Mouse (Mus musculus): ENCODE data around the gene Shbg. TPM values are rescaled to one million over a fixed set of nuclear protein-coding genes. Genes with fewer than 3 reads are reported as not detected.
"Not testable (repeated sequence)": the region's sequence is repeated elsewhere in the genome, so short reads cannot be mapped to it uniquely, and the experiment has no call there.

Shbg gene
- polyA plus RNA-seq, 1 experiment from 2014 or later, result not detected

DNA sequence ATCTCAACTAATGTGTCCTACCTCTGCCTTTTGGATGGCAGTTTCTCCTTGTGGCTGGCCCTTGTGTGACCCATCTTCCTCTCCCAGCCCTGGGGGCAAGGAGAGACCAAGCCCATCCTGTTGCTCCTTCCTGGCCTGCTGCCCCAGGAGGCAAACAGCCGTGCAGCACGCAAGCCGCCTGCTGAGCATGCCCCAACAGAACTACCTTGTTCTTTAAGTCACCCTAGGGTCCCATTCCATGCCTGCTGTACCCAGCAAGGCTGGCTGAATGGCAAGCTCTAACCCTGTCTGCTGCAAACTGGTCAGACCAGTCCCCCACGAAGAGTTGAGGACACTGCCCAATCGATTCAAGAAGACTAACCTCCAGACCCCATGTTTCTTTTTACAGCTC, 38.4 kb upstream of the Shbg start:
- peak overlapping the region; percentile 66 for H3K27ac ChIP-seq
- no peak for DNase-seq (ENCODE audit: low spot score)
- WGBS, result 81% methylated on average over 5 of the region's 5 CpGs
- no peaks in the 10 kb centered on the region for H3K27me3 ChIP-seq (ENCODE audit: insufficient read depth, poor library complexity, severe bottlenecking)
- no peaks in the 10 kb centered on the region for H3K9me3 ChIP-seq
- H3K4me1 ChIP-seq (replicated peaks), result peaks cover 37% of the 10 kb centered on the region
- 0 out of 2 replicates have a peak overlapping the region, but pooled peaks have one; percentile 9 for H3K4me3 ChIP-seq
- H3K36me3 ChIP-seq, result peaks cover 91% of the 10 kb centered on the region

DNA sequence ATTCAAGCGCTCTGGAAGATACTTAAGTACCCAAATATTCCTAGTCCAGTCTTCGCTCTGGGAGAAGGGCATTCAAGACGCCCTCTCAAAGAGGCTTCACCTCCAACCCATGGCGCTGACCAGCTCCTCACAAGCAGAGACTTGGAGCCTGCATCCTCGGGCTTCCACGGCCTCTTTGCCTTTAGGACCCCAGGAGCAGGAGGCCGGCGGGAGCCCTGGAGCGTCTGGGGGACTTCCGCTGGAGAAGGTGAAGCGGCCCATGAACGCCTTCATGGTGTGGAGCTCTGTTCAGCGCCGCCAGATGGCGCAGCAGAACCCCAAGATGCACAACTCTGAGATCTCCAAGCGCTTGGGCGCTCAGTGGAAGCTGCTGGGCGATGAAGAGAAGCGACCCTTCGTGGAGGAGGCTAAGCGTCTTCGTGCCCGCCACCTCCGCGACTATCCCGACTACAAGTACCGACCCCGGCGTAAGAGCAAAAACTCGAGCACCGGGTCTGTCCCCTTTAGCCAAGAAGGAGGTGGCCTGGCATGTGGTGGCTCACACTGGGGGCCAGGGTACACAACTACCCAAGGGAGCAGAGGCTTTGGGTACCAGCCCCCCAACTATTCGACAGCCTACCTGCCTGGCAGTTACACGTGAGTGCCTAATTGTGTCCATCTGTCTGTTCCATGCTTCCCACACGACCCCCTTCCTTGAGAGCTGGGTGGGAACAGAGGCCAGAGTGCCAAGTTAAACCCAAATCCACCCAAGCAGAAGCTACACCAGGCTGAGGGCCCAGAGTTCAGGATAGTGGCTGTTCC, 37.8 kb upstream of the Shbg start, which contains the start of gene Sox15:
TSS of gene Sox15 (plus strand) at position 51 of the 801 bp plus-strand sequence.
- Histone ChIP-seq H3K36me3 (peaks cover 97% of the 10 kb centered on the region), H3K4me1 (replicated peaks) (peaks cover 34% of the 10 kb centered on the region), H3K4me3 (peak within 1 kb of the TSS; percentile 12; the same call in 1 of the 2 replicates), H3K27ac (peak within 1 kb of the TSS; percentile 66), H3K9me3 (no peaks in the 10 kb centered on the region), H3K27me3 (ENCODE audit: insufficient read depth, poor library complexity, severe bottlenecking) (no peaks in the 10 kb centered on the region)
- peak; percentile 78 for DNase-seq (ENCODE audit: low spot score)
- 23% methylated on average over 34 of the region's 34 CpGs for WGBS

DNA sequence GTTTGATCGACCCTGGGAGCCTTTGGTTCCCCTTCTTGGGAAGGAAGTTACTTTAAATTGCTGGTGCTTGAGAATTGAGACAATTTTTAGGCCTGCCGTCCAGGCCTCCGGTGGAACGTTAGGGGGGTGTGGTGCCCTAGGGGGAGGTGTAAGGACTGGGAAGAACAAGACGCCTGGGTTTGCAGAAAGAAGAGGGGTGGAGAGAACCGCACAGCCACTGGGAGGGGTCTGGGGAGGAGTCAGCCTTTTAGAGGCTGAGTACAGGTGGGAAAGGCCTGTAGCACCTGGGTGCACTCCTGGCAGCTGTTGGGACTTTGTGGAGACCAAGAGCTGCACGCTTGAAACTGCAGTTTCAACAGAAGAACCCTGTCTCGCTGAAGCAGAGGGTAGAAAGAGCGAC, 37.1 kb upstream of the Shbg start:
- Histone ChIP-seq H3K4me3 (no peak overlapping the region), H3K9me3 (no peaks in the 10 kb centered on the region), H3K36me3 (peaks cover 97% of the 10 kb centered on the region), H3K27me3 (ENCODE audit: insufficient read depth, poor library complexity, severe bottlenecking) (no peaks in the 10 kb centered on the region), H3K4me1 (replicated peaks) (peaks cover 34% of the 10 kb centered on the region), H3K27ac (0 out of 2 replicates have a peak overlapping the region, but pooled peaks have one; percentile 66)
- no peak for DNase-seq (ENCODE audit: low spot score)
- 49% methylated on average over 9 of the region's 9 CpGs for WGBS

DNA sequence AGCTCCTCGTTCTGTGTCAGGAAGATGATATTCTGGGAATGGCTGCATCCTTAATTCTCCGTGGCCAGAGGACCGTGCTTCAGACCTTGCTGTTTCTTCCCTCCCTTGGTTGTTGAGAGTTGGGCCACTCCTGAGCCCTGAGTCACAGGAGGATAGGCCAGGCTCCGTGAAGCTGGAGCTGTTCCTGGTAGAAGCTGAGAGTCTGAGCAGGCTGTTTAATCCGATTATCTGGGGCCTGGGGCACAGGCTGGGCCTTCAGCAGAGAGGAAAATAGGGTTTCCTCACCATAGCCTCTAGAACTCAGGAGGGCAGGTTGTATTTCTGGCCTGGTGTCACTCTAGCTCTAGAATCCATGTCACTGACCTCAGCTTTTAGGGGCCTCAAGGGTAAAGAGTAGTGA, 35.7 kb upstream of the Shbg start:
- H3K4me3 ChIP-seq, result no peak overlapping the region
- H3K9me3 ChIP-seq, result no peaks in the 10 kb centered on the region
- DNase-seq (ENCODE audit: low spot score), result no peak
- H3K36me3 ChIP-seq, result peaks cover 98% of the 10 kb centered on the region
- 83% methylated on average over 5 of the region's 5 CpGs for WGBS
- H3K27me3 ChIP-seq (ENCODE audit: insufficient read depth, poor library complexity, severe bottlenecking), result no peaks in the 10 kb centered on the region
- H3K4me1 ChIP-seq (replicated peaks), result peaks cover 34% of the 10 kb centered on the region
- H3K27ac ChIP-seq, result peak overlapping the region; percentile 16; the same call in 1 of the 2 replicates

DNA sequence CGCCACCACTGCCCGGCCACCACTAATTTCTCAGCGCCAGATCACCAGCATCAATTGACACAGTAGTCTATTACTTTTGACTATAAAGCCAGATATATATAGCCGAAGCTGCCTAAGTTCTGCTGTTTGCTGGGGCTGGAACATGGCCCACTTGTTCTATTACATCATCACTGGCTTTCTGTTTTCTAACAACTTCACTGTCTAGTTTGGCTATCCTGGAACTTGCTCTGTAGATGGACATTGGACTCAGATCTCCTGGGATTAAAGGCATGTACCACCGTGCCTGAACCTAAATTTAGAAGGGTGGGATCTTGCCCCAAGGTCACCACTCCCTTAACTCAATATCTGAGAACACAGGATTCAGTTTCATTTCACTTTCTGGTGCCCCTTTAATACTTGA, 28.2 kb upstream of the Shbg start:
- Histone ChIP-seq H3K4me3 (no peak overlapping the region), H3K36me3 (peaks cover 99% of the 10 kb centered on the region), H3K27ac (no peak overlapping the region), H3K4me1 (replicated peaks) (no peaks in the 10 kb centered on the region), H3K27me3 (ENCODE audit: insufficient read depth, poor library complexity, severe bottlenecking) (no peaks in the 10 kb centered on the region), H3K9me3 (no peaks in the 10 kb centered on the region)
- no peak for DNase-seq (ENCODE audit: low spot score)
- 94% methylated on average over 5 of the region's 5 CpGs for WGBS

DNA sequence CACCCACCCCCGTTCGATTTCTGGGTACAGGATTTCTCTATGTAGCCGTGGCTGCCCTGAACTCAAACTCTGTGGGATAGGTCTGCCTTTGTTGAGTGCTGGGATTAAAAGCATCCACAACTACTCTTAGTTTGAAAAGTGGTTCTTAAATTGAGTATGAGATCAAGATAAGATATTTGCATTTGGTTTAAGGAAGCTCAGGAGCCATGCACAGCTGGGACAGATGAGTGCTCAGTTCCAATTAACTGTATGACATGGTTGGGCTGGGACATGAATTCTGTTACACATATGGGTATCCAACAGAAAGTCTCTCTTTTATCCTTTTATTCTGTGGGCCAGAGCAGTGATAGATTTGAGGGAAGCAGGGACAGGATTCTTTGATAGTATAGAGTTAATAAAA, 17.8 kb upstream of the Shbg start:
- no peak overlapping the region for H3K27ac ChIP-seq
- H3K36me3 ChIP-seq, result peaks cover 51% of the 10 kb centered on the region
- 94% methylated on average over 3 of the region's 3 CpGs for WGBS
- H3K27me3 ChIP-seq (ENCODE audit: insufficient read depth, poor library complexity, severe bottlenecking), result no peaks in the 10 kb centered on the region
- H3K4me3 ChIP-seq, result peak overlapping the region; percentile 6; the same call in 1 of the 2 replicates
- no peaks in the 10 kb centered on the region for H3K9me3 ChIP-seq
- no peak for DNase-seq (ENCODE audit: low spot score)
- H3K4me1 ChIP-seq (replicated peaks), result peaks cover 28% of the 10 kb centered on the region

DNA sequence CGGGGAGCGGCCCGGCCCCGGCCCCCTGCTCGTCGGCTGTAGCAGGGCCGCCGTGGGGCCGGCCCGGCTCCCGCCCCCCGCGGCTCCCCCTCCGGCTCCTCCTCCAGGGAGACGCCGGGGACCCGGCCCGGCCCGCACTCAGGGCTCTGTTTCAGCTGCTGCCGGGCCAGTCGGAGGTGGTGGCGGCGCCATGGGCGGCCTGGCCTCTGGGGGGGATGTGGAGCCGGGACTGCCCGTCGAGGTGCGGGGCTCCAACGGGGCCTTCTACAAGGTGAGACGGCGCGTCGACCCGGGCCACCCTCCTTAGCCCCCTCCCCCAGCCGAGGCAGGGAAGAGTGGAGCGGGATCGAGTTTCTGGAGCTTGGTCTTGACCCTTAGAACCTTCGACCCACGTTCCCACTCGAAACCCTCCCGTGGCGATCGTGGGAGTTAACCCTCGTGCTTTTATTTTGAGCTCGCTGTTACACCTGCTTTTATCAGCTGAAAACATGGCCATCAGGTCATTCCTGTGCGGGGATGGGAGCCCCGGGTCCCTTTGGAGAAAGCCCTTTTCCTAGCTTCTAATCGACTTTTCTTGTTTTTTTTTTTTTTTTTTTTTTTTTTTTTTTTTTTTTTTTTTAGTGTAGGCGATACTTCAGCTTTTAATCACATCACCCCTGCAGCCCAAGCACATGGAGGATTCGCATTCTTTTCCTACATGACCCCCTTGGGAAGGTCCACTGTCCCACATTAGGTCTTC, 15.6 kb upstream of the Shbg start:
- no peaks in the 10 kb centered on the region for H3K9me3 ChIP-seq
- no peaks in the 10 kb centered on the region for H3K27me3 ChIP-seq (ENCODE audit: insufficient read depth, poor library complexity, severe bottlenecking)
- peaks cover 31% of the 10 kb centered on the region for H3K36me3 ChIP-seq
- H3K4me1 ChIP-seq (replicated peaks), result peaks cover 28% of the 10 kb centered on the region
- H3K27ac ChIP-seq, result peak overlapping the region; percentile 99
- H3K4me3 ChIP-seq, result peak overlapping the region; percentile 100
- under 1% methylated on average over 50 of the region's 50 CpGs for WGBS
- no peak for DNase-seq (ENCODE audit: low spot score)

DNA sequence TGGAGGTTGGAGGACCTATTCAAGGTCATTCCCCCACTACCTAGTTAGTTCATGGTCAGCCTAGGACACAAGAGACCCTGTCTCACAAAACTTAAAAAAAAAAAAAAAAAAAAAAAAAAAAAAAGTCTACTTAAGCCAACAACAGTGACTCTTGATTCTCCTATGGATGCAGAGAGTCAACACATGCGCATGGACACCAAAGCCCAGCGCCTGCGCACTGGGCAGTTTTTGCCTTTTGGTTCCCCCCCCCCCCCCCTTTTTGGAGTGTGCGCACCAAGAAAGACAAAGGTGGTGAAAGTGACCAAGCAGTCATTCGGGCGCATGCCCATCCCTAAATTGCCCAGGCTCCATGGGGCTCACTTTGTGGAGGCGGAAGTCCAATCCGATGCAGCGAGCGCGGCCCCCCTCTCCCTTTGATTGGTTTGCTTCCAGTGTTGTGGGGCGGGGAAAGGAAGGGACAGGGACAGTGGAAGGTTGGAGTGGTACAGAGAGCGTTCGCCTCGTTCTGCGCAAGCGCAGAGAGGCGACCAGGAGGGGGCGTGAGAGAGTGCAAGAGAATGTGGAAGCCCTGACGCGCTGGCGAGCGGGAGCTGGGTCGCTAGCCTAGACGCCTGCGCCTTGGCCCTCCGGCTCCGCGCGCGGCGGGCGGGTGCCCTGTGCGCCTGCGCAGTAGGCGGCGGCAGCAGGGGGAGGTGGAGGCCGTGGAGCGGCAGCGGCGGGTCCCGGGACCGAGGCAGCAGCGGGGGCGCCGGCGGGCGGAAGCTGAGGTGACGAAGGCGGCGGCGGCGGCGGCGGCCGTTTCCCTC, 14.8 kb upstream of the Shbg start, which contains the start of gene Fxr2:
TSS of gene Fxr2 (plus strand) at position 707 of the 806 bp plus-strand sequence.
- peak within 1 kb of the TSS; percentile 100 for H3K4me3 ChIP-seq
- H3K4me1 ChIP-seq (replicated peaks), result peaks cover 28% of the 10 kb centered on the region
- DNase-seq (ENCODE audit: low spot score), result peak; percentile 100
- under 1% methylated on average over 56 of the region's 56 CpGs for WGBS
- no peaks in the 10 kb centered on the region for H3K27me3 ChIP-seq (ENCODE audit: insufficient read depth, poor library complexity, severe bottlenecking)
- H3K27ac ChIP-seq, result peak within 1 kb of the TSS; percentile 99
- H3K36me3 ChIP-seq, result peaks cover 22% of the 10 kb centered on the region
- no peaks in the 10 kb centered on the region for H3K9me3 ChIP-seq

DNA sequence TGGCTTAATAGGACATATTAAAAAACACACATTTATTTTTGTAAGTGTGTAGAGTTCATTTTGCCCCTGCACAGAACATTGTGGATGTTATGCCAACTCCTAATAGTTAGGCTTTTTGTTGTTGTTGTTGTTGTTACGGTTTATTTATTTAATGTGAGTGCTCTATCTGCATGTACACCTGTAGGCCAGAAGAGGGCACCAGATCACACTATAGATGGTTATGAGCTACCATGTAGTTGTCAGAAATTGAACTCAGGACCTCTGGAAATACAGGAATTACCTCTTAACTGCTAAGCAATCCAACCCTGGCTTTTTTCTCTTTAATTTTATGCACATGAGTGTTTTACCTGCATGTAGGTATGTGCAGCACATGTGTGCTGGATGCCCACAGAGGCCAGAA, 12.1 kb upstream of the Shbg start:
- 71% methylated on average over 1 of the region's 1 CpGs for WGBS
- Histone ChIP-seq H3K27me3 (ENCODE audit: insufficient read depth, poor library complexity, severe bottlenecking) (no peaks in the 10 kb centered on the region), H3K4me3 (no peak overlapping the region), H3K4me1 (replicated peaks) (peaks cover 19% of the 10 kb centered on the region), H3K36me3 (no peaks in the 10 kb centered on the region), H3K9me3 (no peaks in the 10 kb centered on the region), H3K27ac (no peak overlapping the region)
- DNase-seq (ENCODE audit: low spot score), result no peak

DNA sequence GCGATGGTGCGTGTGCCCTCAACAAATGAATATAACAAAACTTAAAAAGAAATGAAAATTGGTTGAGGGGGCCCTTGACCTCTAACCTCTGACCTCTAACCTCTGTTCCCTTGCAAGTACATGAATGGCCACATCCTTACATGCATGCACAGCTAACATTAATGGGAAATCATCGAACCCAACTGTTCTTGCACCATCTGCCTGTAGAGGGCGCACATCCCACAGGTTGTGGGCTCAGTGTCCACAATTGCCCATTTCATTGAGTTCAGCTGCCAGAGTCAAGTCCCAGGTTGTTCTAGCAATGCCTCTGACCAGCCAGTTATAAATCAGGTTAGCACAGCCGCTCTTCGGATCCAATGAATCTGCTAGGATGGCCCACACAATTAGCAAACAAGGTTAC, 10.6 kb upstream of the Shbg start:
- Histone ChIP-seq H3K36me3 (no peaks in the 10 kb centered on the region), H3K27ac (no peak overlapping the region), H3K27me3 (ENCODE audit: insufficient read depth, poor library complexity, severe bottlenecking) (no peaks in the 10 kb centered on the region), H3K4me3 (no peak overlapping the region), H3K4me1 (replicated peaks) (peaks cover 9% of the 10 kb centered on the region; the same call in 1 of the 2 replicates), H3K9me3 (no peaks in the 10 kb centered on the region)
- DNase-seq (ENCODE audit: low spot score), result peak; percentile 86
- WGBS, result 36% methylated on average over 6 of the region's 6 CpGs

DNA sequence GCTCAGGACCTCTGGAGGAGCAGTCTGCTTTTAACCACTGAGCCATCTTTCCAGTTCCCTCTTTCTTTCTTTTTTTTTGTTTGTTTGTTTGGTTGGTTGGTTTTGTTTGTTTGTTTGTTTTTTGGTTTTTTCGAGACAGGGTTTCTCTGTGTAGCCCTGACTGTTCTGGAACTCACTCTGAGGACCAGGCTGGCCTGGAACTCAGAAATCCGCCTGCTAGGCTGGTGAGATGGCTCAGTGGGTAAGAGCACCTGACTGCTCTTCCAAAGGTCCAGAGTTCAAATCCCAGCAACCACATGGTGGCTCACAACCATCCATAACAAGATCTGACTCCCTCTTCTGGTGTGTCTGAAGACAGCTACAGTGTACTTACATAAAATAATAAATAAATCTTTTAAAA, 6.6 kb upstream of the Shbg start:
- not testable (repeated sequence) for DNase-seq (ENCODE audit: low spot score); H3K36me3 ChIP-seq; H3K9me3 ChIP-seq; H3K27ac ChIP-seq; H3K27me3 ChIP-seq (ENCODE audit: insufficient read depth, poor library complexity, severe bottlenecking); H3K4me3 ChIP-seq
- peaks cover 22% of the 10 kb centered on the region for H3K4me1 ChIP-seq (replicated peaks)
- WGBS, result 94% methylated on average over 2 of the region's 2 CpGs

DNA sequence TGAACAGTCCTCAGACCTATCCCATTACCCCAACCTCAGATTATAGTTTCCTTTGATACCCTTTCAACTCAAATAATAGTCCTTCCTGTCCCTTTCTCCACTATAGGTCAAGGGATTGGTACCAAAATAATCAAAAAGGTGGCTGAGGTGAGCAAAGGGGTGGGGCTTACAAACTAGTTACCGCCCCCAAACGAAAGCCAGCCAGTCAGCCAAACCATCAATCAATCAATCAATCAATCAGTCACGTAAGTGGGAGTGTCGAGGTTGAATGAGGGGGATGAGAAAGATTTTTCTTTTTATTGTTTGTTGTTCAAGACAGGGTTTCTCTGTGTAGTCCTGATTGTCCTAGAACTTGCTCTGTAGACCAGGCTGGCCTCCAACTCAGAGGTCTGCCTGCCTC, 5.3 kb upstream of the Shbg start:
- 65% methylated on average over 4 of the region's 4 CpGs for WGBS
- peaks cover 22% of the 10 kb centered on the region for H3K4me1 ChIP-seq (replicated peaks)
- no peak for DNase-seq (ENCODE audit: low spot score)

More for the DNA sequence above, 5.3 kb upstream of the Shbg start:
- Histone ChIP-seq H3K4me3 (peak overlapping the region; percentile 64; the same call in 1 of the 2 replicates), H3K27me3 (ENCODE audit: insufficient read depth, poor library complexity, severe bottlenecking) (no peaks in the 10 kb centered on the region), H3K9me3 (no peaks in the 10 kb centered on the region), H3K27ac (peak overlapping the region; percentile 94; the same call in 1 of the 2 replicates), H3K36me3 (no peaks in the 10 kb centered on the region)
